Mouse (Mus musculus): Measurements from ENCODE around the gene B4galt3. TPM values are rescaled to one million over a fixed set of nuclear protein-coding genes. Genes with fewer than 3 reads are reported as not detected.
A peak's percentile ranks its signal among the peaks of the same experiment; 100 is the strongest.
"Not testable (repeated sequence)": the region's sequence is repeated elsewhere in the genome, so short reads cannot be mapped to it uniquely, and the experiment has no call there.

B4galt3 gene
- total RNA-seq, 1 experiment from 2014 or later: 34.1 TPM

DNA sequence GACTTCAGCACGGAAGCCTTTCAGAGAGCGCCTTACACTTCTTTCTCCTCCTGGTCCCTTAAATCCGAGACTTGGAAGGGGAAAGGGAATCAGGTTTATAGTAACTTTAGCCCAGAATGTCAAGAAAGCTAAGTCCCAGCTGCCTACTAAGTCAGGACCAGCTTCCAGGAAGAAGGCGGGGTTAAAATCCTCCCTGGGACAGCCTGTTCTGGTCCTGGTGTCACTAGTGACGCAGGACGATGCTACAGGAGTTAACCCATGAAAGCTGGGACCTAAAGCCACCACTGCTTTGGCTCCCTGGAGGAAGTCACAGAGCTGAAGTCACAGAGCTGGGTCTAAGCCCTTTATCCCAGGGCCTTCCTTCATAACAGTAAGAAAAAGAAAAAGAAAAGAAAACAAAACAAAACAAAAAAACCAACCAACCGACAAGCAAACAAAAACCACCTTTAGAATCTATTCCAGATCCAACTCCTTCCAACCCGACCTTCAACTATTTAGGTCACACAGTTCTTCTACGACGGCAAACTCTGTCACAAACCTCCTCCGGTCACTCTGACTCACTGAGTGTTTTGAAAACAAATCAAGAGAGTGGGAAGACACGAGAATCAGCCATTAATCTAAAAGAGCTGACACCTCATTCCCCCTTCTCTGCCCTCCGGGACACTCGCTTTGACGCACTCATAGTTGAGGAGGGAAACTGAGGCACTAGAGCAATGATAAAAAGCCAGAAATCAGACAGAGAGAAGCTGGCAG lies 30.0 kb upstream of the B4galt3 start:
- peak; percentile 78 for DNase-seq

DNA sequence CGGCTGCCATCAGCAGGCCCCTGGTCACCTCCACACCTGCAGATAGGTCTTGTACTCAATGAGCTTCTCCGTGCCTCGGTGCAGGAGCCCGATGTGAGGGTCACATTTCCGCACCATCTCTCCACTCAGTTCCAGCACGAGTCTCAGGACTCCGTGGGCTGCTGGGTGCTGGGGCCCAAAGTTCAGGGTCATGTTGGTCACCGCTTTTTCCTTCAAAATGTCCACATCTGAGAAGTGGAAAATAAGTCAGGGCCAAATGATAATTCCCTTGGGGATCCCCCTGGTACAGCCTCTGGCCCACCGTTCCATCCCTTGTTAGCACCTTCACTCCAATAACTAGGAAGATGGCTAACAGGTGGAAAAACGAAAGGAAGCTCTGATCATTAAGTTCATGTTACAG lies 29.2 kb upstream of the B4galt3 start:
- peak; percentile 40 for DNase-seq

DNA sequence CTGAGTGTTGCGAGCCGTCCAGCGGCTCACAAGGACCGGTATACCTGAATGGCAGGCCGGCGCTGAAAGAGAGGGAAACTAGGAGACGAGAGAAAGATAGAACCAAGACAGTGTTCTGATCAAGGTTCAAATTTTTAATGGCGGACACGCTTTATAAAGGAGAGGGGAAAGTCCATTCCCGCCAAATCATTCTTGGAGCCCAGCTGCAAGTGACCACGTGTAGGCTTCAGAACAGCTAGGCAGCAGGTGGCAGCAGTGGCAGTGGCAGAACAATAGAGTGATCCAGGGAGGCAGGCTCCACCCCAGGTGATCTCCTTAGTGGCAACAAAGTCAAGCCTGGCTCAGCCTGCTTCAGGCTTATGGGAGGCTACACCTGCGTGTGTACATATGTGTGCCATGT lies 28.2 kb upstream of the B4galt3 start:
- not testable (repeated sequence) for DNase-seq

DNA sequence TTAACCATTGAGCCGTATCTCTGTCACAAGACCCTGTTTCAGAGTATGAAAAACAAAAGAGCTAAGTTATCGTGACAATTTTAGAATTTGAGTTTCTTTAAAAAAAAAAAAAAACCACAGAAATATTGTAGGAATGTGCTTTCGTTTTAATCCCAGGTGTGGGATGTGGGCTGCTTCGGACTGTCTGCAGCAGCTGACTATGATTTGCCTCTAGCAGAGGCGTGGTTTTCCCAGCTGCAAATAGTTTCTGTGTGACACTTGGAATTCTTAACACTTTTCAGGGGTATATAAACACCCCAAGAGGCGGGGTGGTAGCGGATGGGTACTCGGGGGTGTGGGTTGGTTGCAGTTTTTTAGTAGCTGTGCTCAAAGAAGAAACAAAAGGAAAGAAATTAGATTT lies 24.8 kb upstream of the B4galt3 start:
- no peak for DNase-seq

DNA sequence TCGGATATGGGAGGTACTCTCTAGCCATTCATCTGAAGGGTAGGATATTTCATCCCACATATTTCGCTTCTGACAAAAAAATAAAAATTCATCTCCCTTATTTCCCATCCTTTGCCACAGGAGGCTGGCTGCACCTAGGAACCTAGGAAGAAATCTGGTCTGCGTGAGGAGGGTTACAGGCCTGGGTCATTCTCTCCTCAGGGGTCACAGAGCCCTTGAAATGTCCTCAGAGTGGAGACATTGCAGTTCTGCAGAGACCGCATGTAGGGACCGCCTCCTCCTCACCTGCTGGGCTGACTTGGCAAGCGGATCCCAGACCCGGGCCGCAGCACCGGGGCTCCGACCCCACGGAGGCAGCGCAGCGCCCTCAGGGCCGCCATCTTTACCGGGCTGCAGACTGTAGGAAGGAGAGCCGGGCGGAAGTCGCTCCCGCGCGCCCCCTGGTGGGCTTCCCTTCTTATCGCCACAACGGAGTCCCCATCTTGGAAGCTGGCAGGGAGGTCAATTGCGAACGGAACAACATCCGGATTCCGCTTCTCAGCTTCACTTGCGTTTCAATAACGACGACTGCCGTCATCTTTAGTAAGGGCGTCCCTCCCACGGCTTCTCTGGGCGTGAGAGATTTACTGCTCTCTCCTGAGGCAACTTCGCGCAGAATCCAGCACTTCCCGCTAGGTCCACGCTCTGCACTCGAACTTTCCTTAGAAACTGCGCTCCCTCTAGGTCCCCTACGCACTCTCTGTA lies 23.2 kb upstream of the B4galt3 start:
- peak; percentile 98 for DNase-seq

DNA sequence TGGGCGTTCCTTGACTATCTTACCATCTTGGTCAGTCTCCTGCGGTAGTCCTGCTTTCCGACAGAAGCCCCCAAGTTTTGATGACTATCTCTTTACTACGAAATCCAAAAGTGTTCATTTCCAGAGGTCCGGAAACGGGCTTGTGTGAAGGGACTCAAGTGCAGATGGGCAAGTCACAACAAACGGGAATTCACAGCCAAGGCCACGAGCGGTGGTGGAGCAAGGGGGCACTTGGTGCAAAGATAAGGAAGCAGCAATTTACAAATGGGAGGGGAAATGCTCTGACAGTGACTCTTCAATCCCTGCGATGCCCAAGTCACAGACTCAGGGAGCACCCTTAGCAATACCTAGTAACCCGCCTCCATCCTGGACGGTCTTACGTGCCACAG lies 22.7 kb upstream of the B4galt3 start:
- DNase-seq: peak; percentile 63

DNA sequence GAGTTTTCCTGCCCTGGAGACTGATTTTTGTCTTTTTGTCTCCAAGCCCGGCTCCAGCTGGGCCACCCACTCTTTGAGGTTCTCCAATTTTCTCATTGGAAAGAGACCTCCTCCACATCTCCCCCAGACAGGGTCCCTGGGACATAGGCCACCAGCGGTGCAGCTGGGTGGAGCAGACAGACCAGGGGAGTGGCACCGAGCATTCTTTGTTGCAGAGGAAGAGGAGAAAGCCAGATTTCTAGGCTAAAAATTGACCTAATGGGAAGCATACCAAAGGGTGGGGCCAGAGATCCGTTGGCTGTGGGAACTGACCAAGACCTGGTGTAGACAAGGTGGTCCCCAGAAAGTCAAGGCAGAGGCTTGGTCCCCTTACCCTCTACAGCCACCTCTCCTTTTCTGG lies 22.2 kb upstream of the B4galt3 start:
- DNase-seq: no peak

DNA sequence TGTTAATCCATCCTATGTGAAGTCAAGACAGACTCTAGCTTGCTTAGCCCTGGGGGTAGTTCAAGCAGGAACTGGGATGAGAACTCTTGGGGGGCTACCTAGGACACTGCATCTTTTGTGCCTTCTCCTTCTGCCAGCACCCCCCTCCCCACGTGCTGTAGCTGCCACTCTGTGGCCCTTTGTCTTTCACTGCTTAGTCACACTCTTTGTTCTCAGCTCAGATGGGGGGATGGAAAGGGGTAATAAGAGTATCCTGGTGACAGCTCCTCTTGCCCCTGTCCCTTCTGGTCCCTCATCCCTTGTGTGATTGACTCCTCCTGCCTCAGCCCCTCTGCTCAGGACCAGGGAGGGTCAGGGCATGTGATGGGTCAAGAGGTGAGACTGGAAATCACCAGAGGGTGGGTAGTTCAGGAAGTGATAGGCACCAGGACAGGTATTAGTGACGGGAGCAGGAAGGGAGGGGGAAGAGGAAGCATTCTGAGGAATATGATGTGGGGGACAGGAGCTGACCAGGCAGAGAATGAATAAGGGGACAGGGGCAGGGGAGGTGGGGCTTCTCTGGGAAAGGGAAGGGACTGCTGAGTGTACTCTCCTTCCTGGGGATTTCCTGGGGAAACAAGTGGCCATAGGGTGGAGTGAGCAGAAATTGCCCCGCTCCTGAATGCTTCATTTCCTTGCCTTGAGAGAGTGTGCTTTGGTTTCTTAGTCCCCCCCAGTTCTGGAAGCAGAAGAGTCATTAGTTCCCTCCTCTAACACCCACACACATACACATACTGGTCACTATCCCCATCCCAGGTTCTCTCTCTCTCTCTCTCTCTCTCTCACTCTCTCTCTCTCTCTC lies 21.5 kb upstream of the B4galt3 start:
- no peak for DNase-seq

DNA sequence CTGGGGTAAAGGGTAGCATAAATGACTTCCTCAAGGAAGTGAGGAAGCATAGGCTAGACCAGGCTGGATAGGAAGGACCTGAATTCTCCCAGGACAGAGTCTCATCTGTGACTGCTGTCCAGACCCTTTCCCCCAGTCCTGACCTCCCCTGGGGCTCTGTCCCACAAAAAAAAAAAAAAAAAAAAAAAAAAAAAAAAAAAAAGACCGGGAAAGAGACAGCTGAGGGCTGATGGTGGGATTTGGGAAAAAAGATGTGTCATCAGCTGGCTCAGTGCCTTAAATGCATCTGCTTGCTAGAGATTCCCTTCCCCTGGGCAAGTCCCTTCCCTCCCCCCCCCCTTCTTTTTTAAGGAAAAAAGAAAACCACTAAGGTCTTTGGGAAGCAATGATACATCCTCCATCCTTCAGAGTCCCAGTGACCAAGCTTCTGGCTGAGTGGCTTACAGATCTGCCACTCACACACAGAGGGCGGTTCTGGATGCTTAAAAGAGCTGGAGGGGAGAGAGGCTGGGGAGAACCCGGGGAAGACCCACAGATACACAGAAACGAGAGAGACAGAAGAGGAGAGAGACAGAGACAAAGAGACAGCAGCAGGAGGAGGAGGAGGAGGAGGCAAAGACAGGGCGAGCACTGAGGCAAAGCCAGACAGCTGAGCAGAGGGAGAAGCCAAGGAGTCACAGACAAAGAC lies 20.1 kb upstream of the B4galt3 start, which contains the start of gene Adamts4:
Adamts4 (plus strand) TSS at position 509 of the 688 bp plus-strand sequence.
- DNase-seq: peak; percentile 57

DNA sequence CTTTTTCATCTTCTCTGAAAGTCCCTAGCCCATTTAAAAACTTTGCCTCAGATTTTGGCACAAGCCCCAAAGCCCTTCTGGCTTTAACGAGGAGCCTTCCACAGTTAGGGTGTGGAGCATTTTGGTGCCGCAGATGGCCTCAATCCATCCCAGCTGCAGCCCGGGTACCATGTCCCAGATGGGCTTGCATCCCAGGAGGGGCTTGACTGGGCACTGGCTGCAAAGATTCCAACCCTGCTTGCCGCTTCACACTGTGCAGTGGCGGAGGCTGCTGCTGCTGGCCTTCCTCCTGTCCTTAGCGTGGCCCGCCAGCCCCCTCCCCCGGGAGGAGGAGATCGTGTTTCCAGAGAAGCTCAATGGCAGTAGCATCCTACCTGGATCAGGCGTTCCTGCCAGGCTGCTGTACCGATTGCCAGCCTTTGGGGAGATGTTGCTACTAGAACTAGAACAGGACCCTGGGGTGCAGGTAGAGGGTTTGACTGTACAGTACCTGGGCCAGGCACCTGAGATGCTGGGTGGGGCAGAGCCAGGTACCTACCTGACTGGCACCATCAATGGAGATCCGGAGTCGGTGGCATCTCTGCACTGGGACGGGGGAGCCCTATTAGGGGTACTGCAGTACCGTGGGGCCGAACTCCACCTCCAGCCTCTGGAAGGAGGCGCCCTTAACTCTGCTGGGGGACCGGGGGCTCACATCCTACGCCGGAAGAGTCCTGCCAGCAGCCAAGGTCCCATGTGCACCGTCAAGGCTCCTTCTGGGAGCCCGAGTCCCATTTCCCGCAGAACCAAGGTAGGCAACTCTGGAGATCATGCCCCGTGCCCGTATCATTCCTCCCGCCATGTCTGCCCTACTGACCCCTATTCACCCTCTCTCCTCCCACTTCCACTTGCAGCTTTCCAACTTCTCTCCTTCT lies 19.2 kb upstream of the B4galt3 start, which contains the start of gene Ndufs2:
Ndufs2 (minus strand) TSS at position 709 of the 914 bp plus-strand sequence.
- no peak for DNase-seq

DNA sequence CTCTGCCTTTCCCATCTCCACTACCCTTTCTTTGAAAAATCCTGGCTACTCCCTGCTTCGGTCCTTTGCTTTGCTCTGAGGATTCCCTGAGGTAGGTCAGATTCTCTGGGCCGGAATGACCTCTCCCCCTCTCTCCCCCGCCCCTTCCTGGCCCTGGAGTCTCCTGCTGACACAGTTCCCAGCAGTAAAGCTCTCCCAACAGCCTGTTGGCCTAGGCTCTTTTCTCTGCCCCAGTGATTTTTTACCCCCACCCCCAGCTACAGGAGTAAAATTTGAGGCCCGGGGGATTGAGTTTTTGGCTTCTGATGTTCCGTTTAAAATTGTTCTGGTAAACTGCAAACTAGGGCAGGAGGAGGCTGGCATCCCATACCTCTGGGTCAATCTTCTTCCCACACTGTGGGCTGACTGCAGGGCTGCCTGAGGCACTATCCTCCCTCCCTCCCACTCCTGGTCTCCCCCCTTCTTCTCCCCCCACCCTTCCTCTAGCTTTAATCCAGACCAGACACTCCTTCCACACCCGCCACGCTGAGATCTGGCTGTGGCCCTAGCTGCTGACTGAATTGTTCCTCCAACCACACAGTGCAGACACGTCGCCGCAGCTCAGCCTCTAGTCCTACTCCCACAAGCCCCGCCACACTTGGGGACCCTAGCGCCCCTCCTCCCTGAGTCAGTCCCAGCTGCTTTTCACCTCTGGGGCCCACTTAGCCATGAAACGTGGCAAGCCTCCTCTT lies 18.4 kb upstream of the B4galt3 start:
- peak; percentile 62 for DNase-seq

DNA sequence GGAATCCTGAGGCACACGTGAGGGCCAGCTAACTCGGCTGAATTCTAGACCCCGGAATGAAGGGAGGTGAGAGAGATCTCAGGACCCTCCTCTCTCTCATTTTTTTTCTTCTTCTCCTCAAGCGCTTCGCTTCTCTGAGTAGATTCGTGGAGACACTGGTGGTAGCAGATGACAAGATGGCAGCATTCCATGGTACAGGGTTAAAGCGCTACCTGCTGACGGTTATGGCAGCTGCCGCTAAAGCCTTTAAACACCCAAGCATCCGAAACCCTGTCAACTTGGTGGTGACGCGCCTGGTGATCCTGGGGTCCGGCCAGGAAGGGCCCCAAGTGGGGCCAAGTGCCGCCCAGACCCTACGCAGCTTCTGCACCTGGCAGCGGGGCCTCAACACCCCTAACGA lies 17.7 kb upstream of the B4galt3 start:
- no peak for DNase-seq

DNA sequence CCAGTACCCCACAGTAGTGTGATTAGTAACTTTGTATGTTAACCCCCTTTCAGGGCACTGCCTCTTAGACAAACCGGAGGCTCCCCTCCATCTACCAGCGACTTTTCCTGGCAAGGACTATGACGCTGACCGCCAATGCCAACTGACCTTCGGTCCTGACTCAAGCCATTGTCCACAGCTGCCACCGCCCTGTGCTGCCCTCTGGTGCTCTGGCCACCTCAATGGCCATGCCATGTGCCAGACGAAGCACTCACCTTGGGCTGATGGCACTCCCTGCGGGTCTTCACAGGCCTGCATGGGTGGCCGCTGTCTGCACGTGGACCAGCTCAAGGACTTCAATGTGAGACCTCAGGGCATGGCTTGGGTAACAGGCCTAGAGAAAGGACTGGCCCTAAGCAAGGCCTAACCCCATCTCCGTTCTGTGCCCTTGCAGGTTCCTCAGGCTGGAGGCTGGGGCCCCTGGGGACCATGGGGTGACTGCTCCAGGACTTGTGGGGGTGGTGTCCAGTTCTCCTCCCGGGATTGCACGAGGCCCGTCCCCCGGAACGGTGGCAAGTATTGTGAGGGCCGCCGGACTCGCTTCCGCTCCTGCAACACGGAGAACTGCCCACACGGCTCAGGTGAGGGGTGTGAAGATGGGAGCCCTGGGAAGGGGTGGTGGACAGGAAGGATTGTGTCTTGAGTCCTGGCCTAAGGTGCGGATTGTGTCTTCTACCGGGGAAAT lies 13.9 kb upstream of the B4galt3 start:
- DNase-seq: peak; percentile 84

DNA sequence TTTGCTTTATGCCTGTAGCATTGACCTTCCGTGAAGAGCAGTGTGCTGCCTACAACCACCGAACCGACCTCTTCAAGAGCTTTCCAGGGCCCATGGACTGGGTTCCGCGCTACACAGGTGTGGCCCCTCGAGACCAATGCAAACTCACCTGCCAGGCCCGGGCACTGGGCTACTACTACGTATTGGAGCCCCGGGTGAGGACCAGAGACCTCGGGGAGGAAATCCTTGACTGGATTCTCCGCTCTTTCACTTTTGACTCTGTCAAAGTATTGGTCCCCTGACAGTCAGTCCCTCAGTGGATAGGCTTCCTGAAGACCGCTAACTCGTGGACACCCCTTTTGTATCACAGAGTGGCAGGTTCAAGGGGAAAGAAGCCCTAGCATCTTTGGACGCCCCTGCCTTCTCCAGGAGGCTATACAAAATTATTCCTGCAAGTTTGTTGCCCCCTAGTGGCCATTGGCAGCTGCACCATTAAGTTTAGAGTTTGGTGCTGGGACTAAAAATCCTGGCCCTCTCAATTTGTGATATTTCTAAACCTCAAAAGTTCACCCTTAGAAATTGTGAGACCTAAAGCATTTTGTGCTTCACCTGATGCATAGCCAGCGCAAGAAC lies 13.1 kb upstream of the B4galt3 start:
- peak; percentile 81 for DNase-seq

DNA sequence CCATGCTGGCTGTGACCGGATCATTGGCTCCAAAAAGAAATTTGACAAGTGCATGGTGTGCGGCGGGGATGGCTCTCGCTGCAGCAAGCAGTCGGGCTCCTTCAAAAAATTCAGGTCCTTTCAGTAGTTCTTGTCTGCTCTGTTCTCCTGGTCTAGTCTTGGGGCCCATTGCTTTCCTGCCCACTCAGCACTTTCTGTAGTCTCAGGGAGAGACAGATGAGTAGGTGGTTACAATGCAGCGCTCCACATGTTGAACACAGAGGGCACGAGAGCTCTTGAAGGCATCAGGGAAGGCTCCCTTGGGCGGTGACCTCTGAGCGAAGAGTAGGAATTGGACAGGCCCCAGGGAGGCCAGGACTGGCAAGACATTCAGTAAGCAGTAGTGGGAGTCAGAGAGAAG lies 12.3 kb upstream of the B4galt3 start:
- no peak for DNase-seq

DNA sequence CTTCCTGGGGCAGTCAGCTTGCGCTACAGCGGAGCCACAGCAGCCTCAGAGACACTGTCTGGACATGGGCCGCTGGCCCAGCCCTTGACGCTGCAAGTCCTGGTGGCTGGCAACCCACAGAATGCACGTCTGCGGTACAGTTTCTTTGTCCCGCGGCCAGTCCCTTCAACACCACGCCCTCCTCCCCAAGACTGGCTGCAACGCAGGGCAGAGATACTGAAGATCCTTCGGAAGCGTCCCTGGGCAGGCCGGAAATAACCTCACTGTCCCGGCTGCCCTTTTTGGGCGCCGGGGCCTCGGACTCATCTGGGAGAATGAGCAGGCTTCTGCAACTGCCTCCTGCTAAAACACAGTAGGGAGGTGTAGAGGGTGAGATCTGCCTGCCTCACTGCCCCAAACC lies 11.2 kb upstream of the B4galt3 start:
- DNase-seq: no peak

DNA sequence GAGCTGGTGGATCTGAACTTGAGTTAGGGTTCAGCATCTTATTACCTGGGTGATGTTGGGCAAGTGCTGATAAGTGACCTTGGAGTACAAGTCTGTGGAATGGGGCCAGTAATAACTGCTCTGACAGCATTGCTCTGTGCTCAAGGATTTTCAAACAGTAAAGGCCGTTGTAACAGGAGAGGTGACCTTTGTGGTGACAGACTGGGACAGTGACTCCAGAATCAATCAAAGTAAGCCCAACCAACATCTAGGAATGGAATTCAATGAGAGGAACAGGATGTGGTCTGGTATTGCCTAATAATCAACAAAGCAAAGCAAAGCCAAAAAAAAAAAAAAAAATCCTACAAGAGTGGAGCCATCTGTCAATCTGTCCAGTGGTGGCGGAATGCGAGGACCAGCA lies 9.8 kb upstream of the B4galt3 start:
- peak; percentile 34 for DNase-seq

DNA sequence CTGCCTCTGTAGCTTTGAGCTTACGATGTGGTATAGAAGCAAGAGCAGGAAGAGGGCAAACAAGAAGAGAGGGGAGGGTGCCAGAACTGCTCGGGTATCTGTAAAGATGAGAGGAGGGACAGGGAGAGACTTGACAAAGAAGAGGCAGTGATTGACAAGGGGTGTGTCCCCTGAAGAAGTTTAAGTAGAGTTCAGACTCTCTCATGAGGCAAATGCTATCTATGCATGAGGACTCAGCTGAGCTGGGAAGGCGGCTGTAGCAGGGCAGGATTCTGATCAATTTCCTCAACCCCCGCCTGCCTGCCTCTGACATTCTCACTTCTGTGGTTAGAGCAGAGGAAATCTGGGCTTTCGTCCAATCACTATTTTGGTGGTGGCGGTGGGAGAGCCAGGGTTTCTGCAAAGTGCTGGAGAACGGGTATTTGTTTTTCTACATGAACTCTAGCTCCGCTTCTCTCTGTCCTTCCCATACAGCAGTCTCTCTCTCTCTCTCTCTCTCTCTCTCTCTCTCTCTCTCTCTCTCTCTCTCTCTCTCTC lies 7.5 kb upstream of the B4galt3 start:
- DNase-seq: peak; percentile 80

DNA sequence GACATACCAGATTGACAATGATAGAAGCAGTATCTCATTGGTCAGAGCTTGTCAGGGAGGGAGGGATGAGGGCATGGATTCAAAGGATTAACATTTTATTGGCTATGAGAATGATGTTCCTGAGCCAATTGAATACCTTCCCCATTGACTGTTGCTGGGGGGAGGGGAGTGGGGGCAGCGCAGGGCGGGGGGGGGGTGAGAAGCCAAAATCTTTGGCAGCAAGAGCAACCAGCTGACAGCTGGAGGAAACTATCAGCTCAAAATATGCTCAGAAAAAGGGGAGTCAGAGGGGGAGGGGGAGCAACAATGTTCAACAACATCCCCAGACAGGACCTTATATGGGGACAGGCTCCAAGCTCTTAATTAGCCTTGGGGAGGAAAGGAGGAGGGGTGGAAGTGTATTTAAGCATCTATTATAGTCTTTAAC lies 6.9 kb upstream of the B4galt3 start:
- DNase-seq: peak; percentile 55

All from adrenal gland, postnatal 14 days (tissue).